Mouse (Mus musculus) MEL (cell line): ENCODE data around the gene Lrrc74a. TPM values are rescaled to one million over a fixed set of nuclear protein-coding genes. Genes with fewer than 3 reads are reported as not detected.

Source experiments
- DNase-seq: peaks from one replicate; pipeline ENCODE4 v3.0.0; 2011; ENCODE audit warnings: low read depth, low spot score
- H3K27ac ChIP-seq: 2 replicates; pipeline ENCODE4 v1.5.1; 2012; ENCODE audit warnings: low read depth, mild to moderate bottlenecking, control low read depth, low read length, moderate library complexity; ENCODE audit not compliant: control insufficient read depth
- H3K27me3 ChIP-seq, 2 experiments: fragments of 150-350 bp in 1 of 2; sonication (generic) in 1 of 2; 2 replicates each; pipeline ENCODE4 v1.6.1; 2012; ENCODE audit warnings: low read length in 2 of 2, mild to moderate bottlenecking in 2 of 2, improper control_type of control experiment in 1 of 2, moderate library complexity in 1 of 2; ENCODE audit not compliant: insufficient read depth in 2 of 2, control insufficient read depth in 1 of 2
- H3K36me3 ChIP-seq, 2 experiments: 2 replicates each; pipeline ENCODE4 v1.6.1; 2012 to 2014; ENCODE audit warnings: low read length in 2 of 2, improper control_type of control experiment in 1 of 2, inconsistent platforms in 1 of 2, mild to moderate bottlenecking in 1 of 2; ENCODE audit not compliant: insufficient read depth in 2 of 2, control insufficient read depth in 1 of 2
- H3K4me1 ChIP-seq, 2 experiments: fragments of 150-350 bp in 1 of 2; sonication (generic) in 1 of 2; 2 replicates each; pipeline ENCODE4 v1.6.1; 2012; ENCODE audit warnings: low read length in 2 of 2, improper control_type of control experiment in 1 of 2, mild to moderate bottlenecking in 1 of 2; ENCODE audit not compliant: insufficient read depth in 2 of 2, control insufficient read depth in 1 of 2
- H3K4me3 ChIP-seq, 2 experiments: fragments of 150-350 bp in 1 of 2; sonication (generic) in 1 of 2; 2 replicates each; pipeline ENCODE4 v1.5.1; 2012; ENCODE audit warnings: low read depth in 2 of 2, low read length in 2 of 2, mild to moderate bottlenecking in 2 of 2, moderate library complexity in 2 of 2, control low read depth in 1 of 2, improper control_type of control experiment in 1 of 2; ENCODE audit not compliant: control insufficient read depth in 1 of 2, insufficient read depth in 1 of 2
- H3K79me2 ChIP-seq: 2 replicates; pipeline ENCODE4 v1.6.1; 2012; ENCODE audit warnings: mild to moderate bottlenecking, low read length, moderate library complexity; ENCODE audit not compliant: control insufficient read depth, poor library complexity, insufficient read depth
- H3K9ac ChIP-seq: 2 replicates; pipeline ENCODE4 v1.6.1; 2012; ENCODE audit warnings: low read depth, mild to moderate bottlenecking, control low read depth, low read length, moderate library complexity; ENCODE audit not compliant: control insufficient read depth, poor library complexity, severe bottlenecking
- H3K9me3 ChIP-seq: fragments of 150-350 bp; sonication (generic); replicated peaks from 2 replicates; pipeline ENCODE4 v1.6.1; 2012; ENCODE audit warnings: mild to moderate bottlenecking, low read length, improper control_type of control experiment, moderate library complexity; ENCODE audit not compliant: insufficient read depth
- BHLHE40 ChIP-seq: IDR thresholded peaks from 2 replicates; pipeline ENCODE4 v1.6.1; 2012; ENCODE audit warnings: low read depth, mild to moderate bottlenecking, inconsistent platforms, low read length, improper control_type of control experiment, borderline replicate concordance
- CHD1 ChIP-seq: IDR thresholded peaks from 2 replicates; pipeline ENCODE4 v1.6.1; 2012; ENCODE audit warnings: low read depth, mild to moderate bottlenecking, inconsistent platforms, low read length, improper control_type of control experiment
- E2F4 ChIP-seq: IDR thresholded peaks from 2 replicates; pipeline ENCODE4 v1.6.1; 2011; ENCODE audit warnings: low read depth, low read length, improper control_type of control experiment, borderline replicate concordance
- ELF1 ChIP-seq: IDR thresholded peaks from 2 replicates; pipeline ENCODE4 v1.6.1; 2014; ENCODE audit warnings: low read depth, mild to moderate bottlenecking, inconsistent platforms, low read length, improper control_type of control experiment, moderate library complexity
- EP300 ChIP-seq, 2 experiments: IDR thresholded peaks; 2 replicates each; pipeline ENCODE4 v1.6.1; 2011; ENCODE audit warnings: improper control_type of control experiment in 2 of 2, low read length in 2 of 2, low read depth in 1 of 2, mild to moderate bottlenecking in 1 of 2
- ETS1 ChIP-seq: IDR thresholded peaks from 2 replicates; pipeline ENCODE4 v1.6.1; 2012; ENCODE audit warnings: low read depth, mild to moderate bottlenecking, inconsistent platforms, low read length, improper control_type of control experiment, moderate library complexity
- GABPA ChIP-seq: IDR thresholded peaks from 2 replicates; pipeline ENCODE4 v1.6.1; 2012; ENCODE audit warnings: low read depth, mild to moderate bottlenecking, inconsistent platforms, low read length, improper control_type of control experiment, moderate library complexity
- KAT2A ChIP-seq: conservative IDR thresholded peaks from 2 replicates; pipeline ENCODE4 v1.6.1; 2012; ENCODE audit warnings: low read depth, low read length, improper control_type of control experiment, inconsistent platforms
- MAFK ChIP-seq: IDR thresholded peaks from 2 replicates; pipeline ENCODE4 v1.6.1; 2011; ENCODE audit warnings: low read depth, mild to moderate bottlenecking, low read length, improper control_type of control experiment, borderline replicate concordance
- MAZ ChIP-seq: IDR thresholded peaks from 2 replicates; pipeline ENCODE4 v1.6.1; 2012; ENCODE audit warnings: low read depth, mild to moderate bottlenecking, inconsistent platforms, low read length, improper control_type of control experiment
- MXI1 ChIP-seq: IDR thresholded peaks from 2 replicates; pipeline ENCODE4 v1.6.1; 2011; ENCODE audit warnings: mild to moderate bottlenecking, low read depth, low read length, improper control_type of control experiment
- MYB ChIP-seq: IDR thresholded peaks from 2 replicates; pipeline ENCODE4 v1.6.1; 2011; ENCODE audit warnings: mild to moderate bottlenecking, low read depth, low read length, improper control_type of control experiment
- MYC ChIP-seq: IDR thresholded peaks from 2 replicates; pipeline ENCODE4 v1.6.1; 2011; ENCODE audit warnings: low read depth, mild to moderate bottlenecking, low read length, improper control_type of control experiment, moderate library complexity
- POLR2AphosphoS5 ChIP-seq: IDR thresholded peaks from 2 replicates; pipeline ENCODE4 v1.6.1; 2012; ENCODE audit warnings: low read depth, borderline replicate concordance, mild to moderate bottlenecking, inconsistent platforms, low read length, moderate library complexity, mixed read lengths
- RAD21 ChIP-seq: IDR thresholded peaks from 2 replicates; pipeline ENCODE4 v1.6.1; 2011; ENCODE audit warnings: mild to moderate bottlenecking, low read depth, low read length, improper control_type of control experiment
- RCOR1 ChIP-seq: IDR thresholded peaks from 2 replicates; pipeline ENCODE4 v1.6.1; 2012; ENCODE audit warnings: low read depth, mild to moderate bottlenecking, inconsistent platforms, low read length, improper control_type of control experiment
- SIN3A ChIP-seq: IDR thresholded peaks from 2 replicates; pipeline ENCODE4 v1.6.1; 2012; ENCODE audit warnings: low read length, improper control_type of control experiment, inconsistent platforms
- SMC3 ChIP-seq: IDR thresholded peaks from 2 replicates; pipeline ENCODE4 v1.6.1; 2011; ENCODE audit warnings: low read depth, low read length, improper control_type of control experiment
- TBP ChIP-seq: IDR thresholded peaks from 2 replicates; pipeline ENCODE4 v1.8.0; 2011; ENCODE audit warnings: low read depth, low read length, improper control_type of control experiment
- TCF12 ChIP-seq: IDR thresholded peaks from 2 replicates; pipeline ENCODE4 v1.6.1; 2014; ENCODE audit warnings: low read depth, mild to moderate bottlenecking, inconsistent platforms, low read length, improper control_type of control experiment, moderate library complexity
- USF1 ChIP-seq: IDR thresholded peaks from 2 replicates; pipeline ENCODE4 v1.6.1; 2014; ENCODE audit warnings: low read depth, mild to moderate bottlenecking, inconsistent platforms, low read length, improper control_type of control experiment, moderate library complexity
- USF2 ChIP-seq, 2 experiments: IDR thresholded peaks; 2 replicates each; pipeline ENCODE4 v1.6.1; 2011 to 2012; ENCODE audit warnings: improper control_type of control experiment in 2 of 2, low read length in 2 of 2, borderline replicate concordance in 1 of 2, inconsistent platforms in 1 of 2, low read depth in 1 of 2, mild to moderate bottlenecking in 1 of 2; ENCODE audit not compliant: insufficient read depth in 1 of 2
- ZC3H11A ChIP-seq: IDR thresholded peaks from 2 replicates; pipeline ENCODE4 v1.6.1; 2012; ENCODE audit warnings: low read depth, mild to moderate bottlenecking, inconsistent platforms, low read length, improper control_type of control experiment
- ZMIZ1 ChIP-seq: IDR thresholded peaks from 2 replicates; pipeline ENCODE4 v1.6.1; 2012; ENCODE audit warnings: low read depth, mild to moderate bottlenecking, inconsistent platforms, low read length, improper control_type of control experiment, moderate library complexity
- ZNF384 ChIP-seq: IDR thresholded peaks from 2 replicates; pipeline ENCODE4 v1.6.1; 2012; ENCODE audit warnings: low read depth, mild to moderate bottlenecking, inconsistent platforms, low read length, improper control_type of control experiment
- polyA plus RNA-seq, 2 experiments: library from polyadenylated mRNA; stranded (reverse) in 1 of 2; unstranded in 1 of 2; fragments of >175 nt in 1 of 2; fragments of >200 nt in 1 of 2; gene quantifications; 2 replicates each; pipeline versions ENCODE4 v1.2.1 to v1.2.4; 2012; ENCODE audit warnings: low replicate concordance in 2 of 2, low read depth in 1 of 2; ENCODE audit not compliant: insufficient read length in 2 of 2, insufficient read depth in 1 of 2, missing spikeins in 1 of 2
- total RNA-seq: library from RNA; depleted of rRNA; stranded (reverse); fragments of 300-350 nt; gene quantifications from 2 replicates; pipeline ENCODE4 v1.2.3, GENCODE M21; 2012

The Lrrc74a gene
- total and polyA plus RNA-seq, 3 experiments: not detected

DNA sequence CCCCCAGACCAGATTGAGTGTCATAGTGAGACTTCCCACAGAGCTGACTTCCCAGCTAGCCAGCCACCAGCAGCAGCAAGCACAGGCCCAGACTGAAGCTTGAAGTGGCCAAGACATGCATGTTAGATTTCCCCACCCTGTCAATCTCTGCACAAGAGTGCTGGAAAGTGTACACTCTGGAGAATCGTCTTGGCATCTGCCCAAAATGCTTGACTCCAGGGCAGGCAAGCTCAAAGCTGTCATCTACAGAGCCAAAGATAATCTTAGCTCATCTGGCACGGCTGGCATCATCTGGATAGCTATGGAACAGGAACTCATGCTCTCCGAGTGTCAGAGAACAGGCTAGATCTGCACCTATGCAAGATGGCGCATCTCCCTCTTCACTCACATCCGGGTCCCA, 12.7 kb upstream of the Lrrc74a start:
- Histone ChIP-seq H3K36me3 (no peaks in the 10 kb centered on the region; a peak in 1 of 4 replicates), H3K27ac (no peak overlapping the region), H3K9me3 (no peaks in the 10 kb centered on the region)
- TF ChIP-seq POLR2AphosphoS5 (no peak), BHLHE40 (no peak), MYC (no peak), MYB (no peak), GABPA (no peak), EP300 (IDR thresholded peaks at IDR 0.05; ENCODE audit: low read depth in 1 of 2, low read length in 2 of 2) (no peak), MXI1 (no peak), MAZ (no peak), ETS1 (no peak), USF2 (IDR thresholded peaks at IDR 0.05; ENCODE audit: borderline replicate concordance in 1 of 2, insufficient read depth in 1 of 2, low read depth in 1 of 2, low read length in 2 of 2) (no peak), KAT2A (no peak)
- TF ChIP-seq, all 39 proteins: peak for 0
- H3K27me3 ChIP-seq: no peaks in the 10 kb centered on the region
- no peak for DNase-seq
- no peaks in the 10 kb centered on the region for H3K4me1 ChIP-seq
- no peaks in the 10 kb centered on the region for H3K79me2 ChIP-seq
- no peak overlapping the region for H3K4me3 ChIP-seq
- H3K9ac ChIP-seq: no peak overlapping the region

DNA sequence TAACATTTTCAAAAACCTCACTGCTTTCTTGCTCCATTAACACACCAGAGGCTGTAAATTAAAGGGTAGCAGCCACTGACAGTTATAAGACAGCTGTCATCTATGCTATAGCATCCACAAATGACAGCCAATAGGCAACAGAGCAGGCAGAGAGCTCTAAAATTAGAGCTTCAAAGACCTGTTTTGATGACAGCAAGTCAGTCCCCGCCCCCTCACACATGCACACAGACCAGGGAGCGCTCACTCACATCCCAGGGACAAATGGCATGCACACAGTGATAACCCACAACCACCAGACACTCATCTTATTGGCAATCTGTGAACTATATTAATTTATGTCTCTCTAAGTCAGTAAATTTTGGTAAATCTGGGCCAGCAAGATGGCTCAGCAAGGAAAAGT, 9.9 kb upstream of the Lrrc74a start:
- no peak overlapping the region for H3K9ac ChIP-seq
- DNase-seq: no peak
- H3K4me3 ChIP-seq: no peak overlapping the region
- no peaks in the 10 kb centered on the region for H3K9me3 ChIP-seq
- no peaks in the 10 kb centered on the region for H3K79me2 ChIP-seq
- H3K27ac ChIP-seq: no peak overlapping the region
- no peaks in the 10 kb centered on the region for H3K4me1 ChIP-seq
- no peak for TF ChIP-seq RAD21
- TF ChIP-seq CHD1: no peak
- TF ChIP-seq ZNF384: no peak
- TF ChIP-seq MYB: no peak
- TF ChIP-seq MYC: no peak
- no peak for TF ChIP-seq MAFK
- TF ChIP-seq MAZ: no peak
- H3K36me3 ChIP-seq: no peaks in the 10 kb centered on the region; a peak in 1 of 4 replicates
- no peaks in the 10 kb centered on the region for H3K27me3 ChIP-seq

DNA sequence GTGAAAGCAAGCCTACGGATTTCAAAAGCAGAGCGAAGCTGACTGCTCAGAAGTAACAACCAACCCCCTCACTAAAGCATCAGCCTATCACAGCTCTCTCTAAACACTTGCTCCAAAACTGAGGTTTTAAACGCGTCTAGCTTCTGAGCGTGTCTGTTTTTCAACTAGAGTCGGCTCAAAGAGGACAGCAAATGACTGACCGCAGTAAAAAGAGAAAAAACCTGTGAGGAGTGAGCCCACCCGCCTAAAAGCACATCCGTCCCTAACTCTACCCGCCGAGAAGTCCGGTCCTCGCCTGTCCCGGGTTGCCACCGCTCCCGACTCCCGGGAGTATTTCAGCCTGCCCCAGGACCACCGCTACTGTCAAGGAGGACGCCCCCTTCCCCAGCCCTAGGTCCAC, 8.5 kb upstream of the Lrrc74a start:
- no peak overlapping the region for H3K27ac ChIP-seq
- H3K9ac ChIP-seq: peak overlapping the region; percentile 68
- H3K4me3 ChIP-seq: peak overlapping the region; percentile 68 to 84
- H3K4me1 ChIP-seq: no peaks in the 10 kb centered on the region
- H3K9me3 ChIP-seq: no peaks in the 10 kb centered on the region
- H3K27me3 ChIP-seq: no peaks in the 10 kb centered on the region; a peak in 1 of 4 replicates
- no peaks in the 10 kb centered on the region for H3K79me2 ChIP-seq
- H3K36me3 ChIP-seq: no peaks in the 10 kb centered on the region; a peak in 1 of 4 replicates
- peak; percentile 73 for DNase-seq
- 0 out of 2 replicates have a peak, but pooled peaks have one; percentile 14 for TF ChIP-seq MYC
- no peak for TF ChIP-seq RAD21
- TF ChIP-seq USF2 (IDR thresholded peaks at IDR 0.05; ENCODE audit: borderline replicate concordance in 1 of 2, insufficient read depth in 1 of 2, low read depth in 1 of 2, low read length in 2 of 2): no peak
- no peak for TF ChIP-seq ZC3H11A
- TF ChIP-seq TBP: 0 out of 2 replicates have a peak, but pooled peaks have one; percentile 30
- TF ChIP-seq MAFK: no peak
- TF ChIP-seq SIN3A: no peak; the same call in 1 of the 2 replicates
- TF ChIP-seq ETS1: no peak
- TF ChIP-seq E2F4: no peak
- TF ChIP-seq ZMIZ1: 0 out of 2 replicates have a peak, but pooled peaks have one; percentile 50
- no peak for TF ChIP-seq KAT2A
- TF ChIP-seq TCF12: no peak
- TF ChIP-seq USF1: no peak
- TF ChIP-seq CHD1: no peak
- no peak for TF ChIP-seq SMC3
- TF ChIP-seq RCOR1: no peak
- no peak for TF ChIP-seq GABPA
- no peak for TF ChIP-seq ELF1
